Mouse (Mus musculus): ENCODE data around the gene Srsf1.

The Srsf1 gene

DNA sequence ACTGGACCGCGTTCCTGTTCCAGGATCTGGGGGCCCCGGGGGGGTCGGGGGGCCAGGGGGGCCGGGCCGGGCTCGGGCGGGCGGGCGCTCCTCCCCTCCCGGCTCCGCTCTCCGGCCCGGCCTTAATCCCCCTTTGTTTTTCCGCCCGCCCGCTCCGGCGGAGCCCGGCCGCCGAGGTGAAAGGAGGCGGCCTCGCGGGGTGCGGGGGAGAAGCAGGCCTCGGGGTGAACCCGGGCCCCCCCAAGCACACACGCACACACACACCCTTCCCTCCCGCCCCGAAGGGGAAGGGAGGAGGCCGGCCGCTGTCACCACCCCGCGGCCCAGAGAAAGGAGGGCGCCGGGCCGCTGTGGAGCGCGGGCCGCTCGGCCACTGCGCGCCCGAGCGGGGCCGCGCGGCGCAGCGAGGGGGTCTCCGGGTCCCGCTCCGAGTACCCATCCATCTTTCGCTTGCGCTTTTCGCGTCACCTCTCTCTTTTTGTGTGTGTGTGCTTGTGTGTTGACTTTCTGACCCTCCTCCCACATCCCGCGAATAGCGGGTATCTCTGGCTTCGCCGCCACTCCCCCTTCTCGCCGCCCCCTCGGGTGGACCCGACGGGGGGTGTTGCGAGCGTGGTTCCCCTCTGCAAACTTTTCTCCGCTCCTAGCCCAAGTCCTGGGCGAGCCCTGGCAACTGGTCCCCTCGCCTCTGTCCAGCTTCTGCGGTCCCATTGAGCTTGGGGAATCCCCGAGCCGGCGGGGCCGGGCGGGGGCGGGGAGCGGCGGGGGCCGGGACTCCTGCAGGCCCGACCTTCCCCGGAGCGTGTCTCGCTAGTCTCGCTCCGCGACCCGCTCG lies 21.5 kb downstream of the Srsf1 start:
- in situ Hi-C loops (cut with MboI; ENCODE audit: low sequenced_read_pairs) = no loop called here

DNA sequence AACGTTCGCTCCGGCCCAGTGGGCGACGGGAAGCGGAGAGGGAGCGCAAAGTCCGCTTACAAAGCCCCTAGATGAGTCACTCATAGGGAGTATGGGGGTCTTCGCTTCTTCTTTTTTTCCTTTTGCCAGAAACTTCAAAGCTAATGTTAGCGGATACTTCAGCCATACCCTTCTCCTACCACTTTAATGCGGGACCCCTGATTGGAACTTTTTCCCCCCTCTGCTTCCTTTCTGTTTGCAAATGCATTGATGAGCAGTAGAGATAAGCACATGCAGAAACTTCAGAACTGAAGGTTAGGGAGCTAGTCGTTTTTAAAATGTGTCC lies 22.0 kb downstream of the Srsf1 start:
- in situ Hi-C loops (cut with MboI; ENCODE audit: low sequenced_read_pairs) = no loop called here

GRCm38 (mm10) chr11:88070392-88070791 lies 23.2 kb downstream of the Srsf1 start:
- in situ Hi-C loops (cut with MboI; ENCODE audit: low sequenced_read_pairs) = no loop called here

DNA sequence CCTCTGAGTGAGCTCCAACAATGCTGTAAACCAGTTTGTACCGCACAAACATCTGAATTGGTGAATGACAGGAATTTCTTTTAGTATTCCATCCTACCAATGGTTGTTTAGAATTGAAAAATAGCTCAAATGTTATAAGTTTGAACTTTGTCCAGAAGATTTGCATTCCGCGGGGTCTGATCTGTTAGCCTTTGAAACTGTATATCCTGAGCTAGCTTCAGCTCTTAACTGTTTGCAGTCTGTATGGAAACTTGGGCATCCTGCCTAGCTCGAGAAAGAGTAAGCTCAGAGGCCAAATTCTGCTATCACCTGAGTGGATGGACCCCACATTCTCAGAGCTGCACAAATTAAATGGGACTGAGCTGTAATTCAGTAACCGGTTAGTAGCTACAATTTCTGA lies 23.9 kb downstream of the Srsf1 start:
- in situ Hi-C loops (cut with MboI; ENCODE audit: low sequenced_read_pairs) = no loop called here

DNA sequence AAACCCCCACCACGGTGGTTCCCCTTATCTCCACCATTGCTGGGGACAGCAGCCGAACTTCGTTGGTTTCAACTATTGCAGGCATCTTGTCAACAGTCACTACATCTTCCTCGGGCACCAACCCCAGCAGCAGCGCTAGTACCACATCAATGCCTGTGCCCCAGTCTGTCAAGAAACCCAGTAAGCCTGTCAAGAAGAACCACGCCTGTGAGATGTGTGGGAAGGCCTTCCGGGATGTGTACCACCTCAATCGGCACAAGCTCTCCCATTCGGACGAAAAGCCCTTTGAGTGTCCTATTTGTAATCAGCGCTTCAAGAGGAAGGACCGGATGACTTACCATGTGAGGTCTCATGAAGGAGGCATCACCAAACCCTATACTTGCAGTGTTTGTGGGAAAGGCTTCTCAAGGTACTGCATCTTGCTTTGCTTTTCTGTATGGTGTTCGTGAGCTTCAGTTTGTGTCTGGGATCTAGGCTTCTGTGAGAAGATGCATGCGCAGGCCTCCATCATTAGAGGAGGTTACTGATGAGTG lies 26.2 kb downstream of the Srsf1 start:
- in situ Hi-C loops (cut with MboI; ENCODE audit: low sequenced_read_pairs) = no loop called here

DNA sequence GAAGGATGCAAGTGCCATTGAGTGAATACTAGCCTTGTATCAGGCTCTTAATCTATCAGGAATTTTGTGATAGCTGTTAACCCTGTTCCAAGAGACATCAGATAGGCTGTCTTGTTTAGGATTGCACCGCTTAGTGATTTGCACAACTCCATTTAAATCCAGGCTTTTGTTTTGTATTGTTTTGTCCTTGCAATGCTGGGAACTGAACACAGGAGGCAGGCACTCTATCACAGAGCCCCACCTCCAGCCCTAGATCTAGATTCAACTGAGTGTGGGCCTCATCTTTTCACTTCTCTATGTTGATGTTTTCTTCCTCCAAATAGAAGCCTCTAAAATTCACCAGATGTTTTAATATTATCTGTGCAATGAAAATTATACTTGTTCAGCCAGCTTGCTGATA lies 28.5 kb downstream of the Srsf1 start:
- in situ Hi-C loops (cut with MboI; ENCODE audit: low sequenced_read_pairs) = no loop called here

DNA sequence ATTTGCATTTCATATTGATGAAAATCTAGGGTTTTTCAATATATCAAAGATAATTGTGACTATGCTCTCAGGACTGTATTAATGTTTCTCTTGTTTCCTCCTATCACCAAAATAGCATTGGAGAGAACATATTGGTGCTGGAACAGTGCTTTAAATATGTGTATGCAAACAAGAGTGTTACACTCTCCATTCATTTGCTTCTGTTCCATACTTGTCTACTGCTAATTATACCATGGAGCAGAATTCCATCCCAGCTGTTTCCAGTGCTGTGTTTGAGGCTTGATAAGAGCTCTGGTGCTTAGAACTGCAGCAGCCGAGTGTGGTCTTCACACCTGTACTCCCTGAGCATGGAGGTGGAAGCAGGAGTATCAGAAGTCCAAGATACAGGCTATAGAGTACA lies 29.2 kb downstream of the Srsf1 start:
- in situ Hi-C loops (cut with MboI; ENCODE audit: low sequenced_read_pairs) = no loop called here

DNA sequence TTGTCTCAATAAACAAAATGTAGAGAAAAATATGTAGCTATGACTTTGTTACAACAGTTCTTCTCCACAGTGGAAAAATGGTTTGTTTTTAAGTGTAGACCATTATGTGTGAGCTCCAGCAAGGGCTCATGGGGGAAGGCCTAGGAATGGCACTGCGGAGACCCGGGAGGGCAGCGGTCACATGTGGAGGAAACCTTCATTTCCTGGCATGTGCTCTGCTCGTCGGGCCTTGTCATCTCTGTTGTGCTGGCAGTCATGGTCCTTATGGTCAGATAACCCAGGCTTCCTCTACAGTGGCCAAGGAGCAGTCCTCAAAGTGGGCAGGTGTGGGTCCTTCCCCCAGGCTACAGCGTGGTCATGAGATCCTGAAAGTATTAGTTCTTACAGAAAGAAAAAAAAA lies 36.5 kb downstream of the Srsf1 start:
- in situ Hi-C loops (cut with MboI; ENCODE audit: low sequenced_read_pairs) = no loop called here

DNA sequence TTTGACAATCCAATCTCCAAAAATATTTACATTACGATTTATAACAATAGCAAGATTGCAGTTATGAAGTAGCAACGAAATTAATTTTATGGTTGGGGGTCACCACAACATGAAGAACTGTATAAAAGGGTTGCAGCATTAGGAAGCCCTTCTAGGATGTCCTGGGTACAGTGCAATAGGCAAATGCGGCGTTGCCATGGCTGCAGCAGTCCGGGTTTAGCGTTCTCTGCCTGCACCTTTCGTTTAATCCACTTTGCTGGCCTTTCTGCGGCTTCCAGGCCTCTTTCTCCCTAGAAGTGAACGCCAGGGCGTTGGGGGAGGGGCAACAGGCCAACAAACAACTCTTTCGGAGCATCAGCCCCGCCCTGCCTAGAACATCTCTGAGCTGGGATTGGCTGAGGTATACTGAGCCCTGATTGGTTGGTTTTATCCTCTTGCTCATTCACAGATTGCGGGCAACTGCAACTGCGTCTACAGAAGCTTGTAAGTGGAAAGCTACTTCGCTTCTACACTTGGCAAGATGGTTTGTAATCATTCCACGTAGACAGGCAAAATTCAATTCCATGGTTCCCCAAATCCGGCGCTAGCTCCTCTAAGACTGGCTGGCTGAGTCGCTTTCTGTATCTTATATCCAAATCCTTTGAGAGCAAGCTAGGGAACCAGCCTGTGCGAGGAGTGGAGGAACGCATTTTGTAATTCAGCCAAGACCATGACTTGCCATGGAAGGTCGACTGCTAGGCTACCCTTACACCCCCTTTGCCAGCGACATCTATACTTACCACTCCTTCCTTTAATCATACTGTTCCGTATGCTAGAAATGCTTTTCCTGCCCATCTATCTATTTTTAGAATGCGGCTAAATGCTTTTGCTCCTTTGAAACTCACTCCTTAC lies 39.8 kb downstream of the Srsf1 start:
- in situ Hi-C loops (cut with MboI; ENCODE audit: low sequenced_read_pairs) = no loop called here

DNA sequence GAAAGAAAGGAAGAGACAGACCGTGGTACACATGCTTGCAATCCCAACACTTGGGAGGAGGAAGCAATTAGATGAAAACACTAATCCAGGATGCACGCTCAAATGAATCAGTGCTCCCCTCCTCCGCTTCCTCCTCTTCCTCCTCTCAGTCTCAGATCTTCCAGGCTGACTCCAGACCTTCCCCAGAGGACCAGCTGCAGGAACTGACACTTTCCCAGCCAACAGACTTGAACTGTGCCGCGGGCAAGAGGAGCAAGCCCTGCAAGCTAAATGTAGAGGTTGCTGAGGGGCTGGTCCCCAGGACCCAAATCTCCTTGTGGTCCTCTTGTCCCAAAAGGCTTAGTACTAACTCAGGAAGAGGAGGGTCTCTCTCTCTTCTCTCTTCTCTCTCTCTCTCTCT lies 42.0 kb downstream of the Srsf1 start:
- in situ Hi-C loops (cut with MboI; ENCODE audit: low sequenced_read_pairs) = no loop called here

- in situ Hi-C loops (cut with MboI; ENCODE audit: low sequenced_read_pairs) = no loop called here
Observed at GRCm38 (mm10) chr11:88090293-88090692, 43.1 kb downstream of the Srsf1 start.

DNA sequence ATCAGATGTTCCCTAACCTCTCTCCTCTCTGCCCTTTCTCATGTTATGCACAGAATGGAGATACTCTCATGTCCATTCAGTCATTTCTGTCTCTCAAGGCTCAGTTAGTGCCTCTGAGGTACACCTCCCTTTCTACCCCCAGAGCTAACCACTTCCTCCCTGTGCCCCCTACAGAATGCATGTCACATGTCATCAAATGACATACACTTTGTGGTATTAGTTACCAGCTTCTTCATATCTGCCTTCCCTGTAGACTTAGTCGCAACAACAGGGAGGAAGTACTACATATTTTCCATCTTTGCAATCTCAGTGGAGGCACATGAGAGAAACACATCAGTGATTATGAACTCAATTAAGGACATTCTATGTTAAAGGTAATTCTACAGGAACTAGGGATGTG lies 44.8 kb downstream of the Srsf1 start:
- in situ Hi-C loops (cut with MboI; ENCODE audit: low sequenced_read_pairs) = no loop called here

DNA sequence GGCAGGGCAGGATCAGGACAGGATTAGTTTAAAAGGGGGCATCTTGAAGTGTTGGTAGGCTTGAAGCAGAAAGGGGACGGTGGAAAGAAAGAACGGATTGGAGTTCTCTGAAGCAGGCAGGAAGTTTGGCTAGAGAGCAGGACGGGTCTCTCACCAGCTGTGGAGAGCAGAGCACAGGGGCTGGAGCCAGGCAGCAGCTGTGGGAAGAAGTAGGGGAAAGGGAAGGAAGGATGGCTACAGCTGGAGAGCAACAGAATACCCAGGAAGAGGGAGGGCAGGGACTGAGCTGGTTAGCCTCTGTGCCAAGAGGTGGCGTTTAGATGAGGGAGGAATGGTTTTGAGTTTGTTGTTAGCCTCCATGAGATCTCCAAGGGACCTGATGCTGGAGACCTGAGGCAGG lies 50.0 kb downstream of the Srsf1 start:
- in situ Hi-C loops (cut with MboI; ENCODE audit: low sequenced_read_pairs) = no loop called here

DNA sequence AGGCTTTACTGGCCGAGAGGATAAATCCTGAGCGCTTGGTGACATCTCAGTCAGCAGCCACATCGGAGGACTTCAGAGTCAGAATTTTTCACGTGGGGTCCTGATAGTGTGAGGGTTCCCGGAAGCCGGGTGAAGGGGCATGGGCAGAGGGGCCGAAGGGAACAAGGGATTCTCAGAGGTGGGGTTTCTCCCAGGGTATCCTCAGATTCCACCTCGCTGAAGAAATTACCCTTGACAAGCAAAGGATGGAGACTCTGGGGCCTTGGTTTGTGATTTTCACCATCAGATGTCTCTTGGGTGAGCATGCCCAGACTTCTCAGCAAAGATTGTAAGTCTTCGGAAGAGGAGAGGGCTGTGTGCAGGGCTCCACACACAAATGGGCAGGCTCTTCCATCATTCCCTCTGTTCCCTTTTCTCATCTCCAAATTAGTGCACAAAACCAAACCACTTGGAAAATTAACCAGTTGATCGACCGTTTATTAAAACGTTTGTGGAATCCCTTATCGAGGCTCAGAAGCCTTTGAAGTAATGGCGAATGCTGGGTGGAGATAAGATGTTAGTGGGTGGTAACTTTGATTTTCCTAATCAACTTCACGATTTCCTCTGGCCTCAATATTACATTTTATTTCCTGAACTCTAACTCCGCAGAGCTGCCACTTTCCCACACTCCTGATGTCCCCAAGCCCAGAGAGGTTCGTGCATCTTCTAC lies 51.0 kb downstream of the Srsf1 start, which contains the start of gene Cuedc1:
Cuedc1 (plus strand) TSS at position 38 of the 709 bp plus-strand sequence.
- in situ Hi-C loops (cut with MboI; ENCODE audit: low sequenced_read_pairs) = no loop called here

- in situ Hi-C loops (cut with MboI; ENCODE audit: low sequenced_read_pairs) = no loop called here
Observed at GRCm38 (mm10) chr11:88098787-88099598, 51.8 kb downstream of the Srsf1 start.

DNA sequence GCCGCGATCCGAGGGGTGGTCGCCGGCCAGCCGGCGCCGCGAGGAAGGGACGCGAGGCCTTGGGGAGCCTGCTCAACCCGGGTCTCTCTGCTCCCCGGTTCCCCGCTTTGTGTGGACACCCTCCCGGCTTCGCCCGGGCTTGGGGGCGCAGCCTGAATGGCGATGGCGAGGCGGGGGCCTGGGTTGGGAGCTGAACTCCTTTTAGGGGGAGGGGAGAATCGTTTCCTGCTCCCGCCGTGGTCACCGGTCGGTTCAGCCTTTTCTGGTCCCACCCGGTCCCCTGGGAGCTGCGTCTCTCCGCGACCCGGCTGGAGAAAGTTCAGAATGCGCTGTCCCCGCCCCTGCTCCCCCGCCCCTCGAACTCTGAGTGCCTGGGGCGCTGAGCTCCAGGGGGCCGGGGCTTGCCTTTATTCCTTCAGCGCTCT lies 52.4 kb downstream of the Srsf1 start:
- in situ Hi-C loops (cut with MboI; ENCODE audit: low sequenced_read_pairs) = no loop called here

DNA sequence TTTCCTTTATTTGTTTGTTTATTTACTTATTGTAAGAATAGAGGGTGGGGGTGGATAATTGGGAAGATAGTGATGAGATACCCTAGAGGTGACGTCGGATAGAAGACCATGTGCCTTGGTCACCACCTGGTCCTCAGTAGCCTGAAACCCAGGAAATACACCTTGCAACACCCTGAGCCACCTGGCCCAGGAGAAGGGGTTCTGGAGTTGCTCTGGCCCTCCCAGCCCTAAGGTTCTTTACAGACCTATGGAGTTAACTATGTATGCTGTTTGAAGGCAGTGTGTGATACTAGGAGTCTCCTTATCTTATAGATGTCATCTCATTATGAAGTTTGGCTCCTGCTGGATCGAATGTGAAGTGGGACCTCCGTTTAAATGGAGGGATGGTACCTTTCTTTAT lies 53.0 kb downstream of the Srsf1 start:
- in situ Hi-C loops (cut with MboI; ENCODE audit: low sequenced_read_pairs) = no loop called here

Measured in CH12F3 (cell line).